Mouse (Mus musculus) mouse embryonic stem cell (cell line): ENCODE data around the gene Oas1d.
"Not testable (repeated sequence)": the region's sequence is repeated elsewhere in the genome, so short reads cannot be mapped to it uniquely, and the experiment has no call there.

Source experiments
- in situ Hi-C, 2 experiments: fragments of 300-500 bp; cut with MboI; formaldehyde crosslinking; loops; 1 replicate in 1 of 2; 3 replicates in 1 of 2; pipeline ENCODE4 v1.14.3; 2019 to 2020; ENCODE audit warnings: low sequenced_read_pairs in 2 of 2, low pct_unique_long_range_greater_than_20kb in 1 of 2, mixed read lengths in 1 of 2; ENCODE audit not compliant: unreplicated experiment in 1 of 2

Oas1d gene

DNA sequence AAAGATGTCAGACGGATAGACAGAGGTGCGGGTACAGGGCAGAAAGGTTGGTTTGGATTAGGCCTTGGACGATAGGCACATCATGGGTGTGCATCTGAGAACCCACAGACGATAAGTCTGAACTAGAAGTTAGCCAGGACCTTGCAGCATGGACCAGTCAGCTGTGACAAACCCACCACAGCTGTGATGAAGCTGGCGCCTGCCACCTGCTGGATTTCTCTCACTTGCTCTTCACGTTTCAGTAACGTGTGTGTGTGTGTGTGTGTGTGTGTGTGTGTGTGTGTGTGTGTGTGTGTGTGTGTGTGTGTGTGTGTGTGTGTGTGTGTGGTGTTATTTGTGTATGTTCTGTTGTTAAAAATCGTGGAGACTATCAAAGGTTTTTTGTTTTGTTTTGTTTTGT, at the start of gene Oas1d:
Gene Oas1d (plus strand): TSS at position 333 of the 400 bp plus-strand sequence.
- in situ Hi-C loops = not testable (repeated sequence)

DNA sequence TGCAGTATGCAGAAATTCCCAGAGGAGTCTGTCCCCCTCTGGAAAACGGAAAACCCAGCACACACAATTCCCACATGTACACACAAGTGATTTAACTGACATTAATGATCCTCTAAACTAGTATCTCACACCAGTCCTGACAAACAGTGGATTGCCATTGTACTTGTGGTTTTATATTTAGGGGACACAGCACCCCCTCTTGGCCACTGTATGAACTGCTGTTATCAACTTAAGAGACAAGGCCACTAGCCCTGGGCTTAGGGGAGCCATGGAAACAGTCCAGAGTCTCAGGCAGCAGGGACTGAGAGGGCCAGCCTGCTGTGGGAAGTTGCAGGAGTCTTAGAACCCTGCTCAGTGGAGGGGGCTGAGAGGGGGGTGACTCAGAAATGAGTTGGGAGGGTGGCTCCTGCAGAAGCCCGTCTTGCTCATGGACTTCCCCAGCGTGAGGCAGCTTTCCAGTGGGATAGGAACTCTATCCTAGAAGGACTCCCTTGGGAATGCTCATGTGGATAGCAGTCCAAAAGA, 48.9 kb upstream of the Oas1d start:
- in situ Hi-C loops = no loop called here

DNA sequence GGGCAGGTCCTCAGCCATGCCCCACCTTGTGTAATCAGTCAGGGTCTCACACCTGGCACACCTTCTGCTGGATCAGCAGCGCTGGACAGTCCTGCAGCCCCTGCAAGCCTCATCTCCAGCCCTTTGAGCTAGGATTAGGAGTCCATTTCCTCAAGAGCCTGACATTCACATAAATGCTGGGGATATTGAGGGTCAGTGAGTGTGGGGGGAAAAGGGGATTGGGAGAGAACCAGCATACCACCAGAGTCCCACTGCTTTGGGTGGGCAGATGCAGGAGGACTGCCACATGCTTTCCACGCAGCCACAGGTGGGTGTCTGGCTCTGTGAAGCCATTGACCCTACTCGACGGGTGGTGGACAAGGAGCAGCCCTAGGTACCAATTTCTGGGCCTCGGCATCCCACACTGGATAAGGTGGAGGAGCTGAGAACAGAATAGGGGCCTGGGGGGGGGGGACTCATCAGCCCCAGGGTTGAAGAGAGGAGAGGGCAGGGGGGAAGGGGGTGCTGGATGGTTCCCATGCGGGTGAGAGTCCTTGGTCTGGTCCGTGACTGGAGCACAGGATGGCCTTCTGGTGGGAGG, 44.8 kb upstream of the Oas1d start:
- in situ Hi-C loops = no loop called here

DNA sequence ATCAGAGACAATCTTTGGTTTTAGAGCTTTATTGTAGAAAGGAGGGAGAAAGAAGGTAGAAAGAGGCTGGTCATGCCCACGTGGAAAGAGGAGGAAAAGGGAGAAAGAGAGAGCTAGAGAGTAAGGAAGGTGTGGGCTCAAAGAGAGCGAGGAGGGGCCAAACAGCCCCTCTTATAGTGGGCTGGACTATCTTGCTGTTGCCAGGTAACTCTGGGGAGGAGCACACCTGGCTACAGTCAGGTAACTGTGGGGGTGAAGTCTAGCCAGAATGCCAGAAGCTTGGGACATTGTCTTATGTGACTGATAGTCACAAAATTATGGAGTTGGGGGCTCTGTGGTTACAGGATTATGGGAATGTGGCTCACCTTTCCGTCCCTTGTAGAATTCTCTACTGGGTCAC, 44.3 kb upstream of the Oas1d start:
- in situ Hi-C loops = no loop called here

DNA sequence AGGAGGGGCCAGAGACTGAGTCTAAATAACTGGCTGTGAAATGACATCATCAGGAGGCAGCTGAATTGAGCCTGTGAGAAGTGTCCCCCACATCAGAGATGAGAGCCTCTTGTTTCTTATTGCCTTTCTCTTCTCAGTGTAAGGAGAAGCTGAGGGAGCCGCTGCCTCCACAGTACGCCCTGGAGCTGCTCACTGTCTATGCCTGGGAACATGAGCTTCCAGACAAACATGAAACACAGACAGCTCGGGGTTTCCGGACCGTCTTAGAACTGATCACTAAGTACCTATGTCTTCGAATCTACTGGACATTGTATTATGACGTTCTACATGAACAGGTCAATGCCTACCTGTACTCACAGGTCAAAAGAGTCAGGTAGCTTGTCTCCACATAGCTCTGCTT, 43.6 kb upstream of the Oas1d start:
- in situ Hi-C loops = no loop called here

DNA sequence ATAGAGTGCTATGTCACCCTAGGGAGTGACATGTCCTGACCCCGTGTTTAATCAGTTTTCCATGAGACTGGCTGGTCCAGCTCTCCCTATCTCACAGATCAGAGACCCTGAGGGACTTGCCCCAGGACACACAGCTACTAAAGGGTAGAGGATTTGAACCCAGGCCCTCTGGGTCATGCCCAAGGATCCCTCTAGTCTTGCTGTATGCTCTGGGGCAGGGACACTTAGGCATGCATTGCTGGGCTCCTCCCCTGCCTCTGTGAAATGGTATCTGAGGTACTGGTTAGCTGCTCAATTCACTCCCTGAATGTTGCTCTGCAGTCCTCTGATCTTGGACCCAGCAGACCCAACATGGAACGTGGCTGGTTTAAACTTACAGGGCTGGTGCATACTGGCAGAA, 42.9 kb upstream of the Oas1d start:
- in situ Hi-C loops = no loop called here

DNA sequence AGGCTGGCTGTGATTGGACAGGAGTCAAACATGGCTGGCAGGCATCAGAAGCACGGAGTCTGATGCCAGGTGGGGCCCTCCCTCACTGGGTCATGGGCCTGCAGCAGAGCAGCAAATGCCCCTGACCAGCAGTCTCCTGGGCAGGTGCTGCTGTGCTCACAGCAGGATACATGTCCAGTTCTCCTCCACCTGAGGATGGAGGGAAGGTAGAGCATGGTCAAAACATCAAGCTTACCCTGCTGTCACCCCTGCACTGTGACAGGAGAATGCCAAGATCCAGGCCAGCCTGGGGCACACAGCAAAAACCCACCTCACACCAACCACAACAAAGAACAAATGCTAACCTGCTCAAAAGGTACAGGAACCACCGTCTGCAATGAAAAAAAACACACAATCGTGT, 37.5 kb upstream of the Oas1d start:
- in situ Hi-C loops = not testable (repeated sequence)

DNA sequence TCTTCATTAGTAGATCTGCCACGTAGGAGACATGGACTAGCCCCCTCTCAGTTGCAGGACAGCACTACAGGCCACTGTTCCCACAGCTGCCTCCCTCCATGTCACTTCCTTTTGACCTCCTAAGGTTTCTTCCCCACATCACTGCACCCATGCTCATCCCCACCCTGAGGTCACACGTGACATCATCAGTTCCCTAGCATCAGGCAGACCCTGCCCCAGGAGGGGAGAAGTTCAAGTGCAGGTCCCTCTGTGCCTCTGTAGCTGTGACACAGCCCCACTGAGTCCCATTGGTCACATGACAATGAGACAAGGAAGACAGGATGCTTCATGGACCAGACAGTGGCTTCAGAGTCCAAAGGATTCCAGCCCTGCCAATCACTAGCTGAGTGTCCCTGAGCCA, 36.9 kb upstream of the Oas1d start:
- in situ Hi-C loops = not testable (repeated sequence)

DNA sequence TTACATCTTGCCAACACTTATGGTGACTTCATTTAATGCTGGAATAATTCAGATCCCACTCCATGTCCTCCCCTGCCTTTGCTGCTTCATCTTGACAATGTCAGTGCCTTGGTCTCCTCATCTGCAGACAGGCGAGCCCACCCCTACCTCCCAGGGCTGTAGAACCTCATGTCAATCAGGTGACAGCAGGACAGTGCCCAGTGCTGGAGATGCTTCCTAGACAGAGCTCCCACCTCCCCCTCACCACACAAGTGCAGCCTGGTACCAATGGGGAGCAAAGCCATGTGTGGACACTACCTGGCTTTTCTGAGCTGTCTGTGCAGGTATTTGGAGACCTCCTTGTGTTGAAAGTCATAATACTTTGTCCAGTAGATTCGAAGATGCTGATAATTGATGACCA, 35.5 kb upstream of the Oas1d start:
- in situ Hi-C loops = not testable (repeated sequence)

DNA sequence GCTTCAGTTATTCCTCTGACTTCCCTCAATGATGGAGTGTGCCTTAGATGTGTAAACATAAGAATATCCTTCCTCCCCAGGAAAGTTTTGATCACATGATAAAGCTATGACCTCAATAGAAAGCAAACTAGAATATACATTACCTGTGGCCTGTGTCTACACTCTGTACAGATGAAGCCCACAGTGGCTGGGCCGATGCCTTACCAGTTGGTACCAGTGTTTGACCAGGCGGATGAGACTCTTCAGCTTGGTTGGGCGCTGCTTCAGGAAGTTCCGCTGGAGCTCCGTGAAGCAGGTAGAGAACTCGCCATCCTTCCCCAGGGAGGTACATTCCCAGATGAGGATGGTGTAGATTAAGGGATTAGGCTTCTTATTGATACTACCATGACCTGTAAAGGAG, 32.7 kb upstream of the Oas1d start:
- in situ Hi-C loops = not testable (repeated sequence)

DNA sequence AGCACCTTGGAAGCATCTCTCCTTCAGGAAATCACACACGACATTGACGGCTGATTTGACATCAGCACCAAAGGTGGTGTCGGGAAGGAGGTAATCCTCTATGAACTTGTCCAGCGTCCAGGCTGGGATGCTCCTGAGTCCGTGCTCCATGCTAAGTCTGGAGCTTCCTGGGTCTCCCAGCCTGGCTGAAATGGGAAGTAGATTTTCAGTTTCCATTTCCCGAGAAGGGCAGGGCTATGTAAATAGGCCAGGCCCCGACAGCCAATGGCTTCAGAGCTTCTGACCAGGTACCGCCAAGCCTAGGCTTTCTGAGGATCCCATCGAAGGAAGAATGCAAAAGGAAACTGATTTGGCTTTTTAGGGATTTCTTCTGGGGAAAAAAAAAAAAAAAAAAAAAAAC, 26.9 kb upstream of the Oas1d start, which contains the start of gene Oas1g:
Gene Oas1g (minus strand): TSS at position 201 of the 400 bp plus-strand sequence.
- in situ Hi-C loops = not testable (repeated sequence)

DNA sequence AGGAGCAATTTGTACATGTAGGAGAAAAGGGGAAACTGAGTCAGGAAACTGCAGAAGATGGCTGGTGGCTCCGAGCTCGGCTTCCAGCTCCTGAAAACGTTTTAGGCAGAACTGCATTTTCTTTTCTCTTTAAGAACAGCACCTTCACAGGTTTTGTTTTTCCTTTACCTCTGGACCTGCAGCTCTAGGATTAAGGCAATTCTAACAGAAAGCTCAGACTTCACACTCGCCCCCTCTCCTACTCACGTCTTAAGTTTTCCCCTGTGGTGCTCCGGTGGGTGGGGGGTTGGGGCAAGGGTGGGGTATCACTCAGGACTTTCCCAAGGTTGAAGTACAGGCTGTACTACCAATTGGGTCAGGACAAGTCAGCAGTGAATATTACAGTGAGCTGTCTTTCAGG, 26.5 kb upstream of the Oas1d start:
- in situ Hi-C loops = no loop called here

DNA sequence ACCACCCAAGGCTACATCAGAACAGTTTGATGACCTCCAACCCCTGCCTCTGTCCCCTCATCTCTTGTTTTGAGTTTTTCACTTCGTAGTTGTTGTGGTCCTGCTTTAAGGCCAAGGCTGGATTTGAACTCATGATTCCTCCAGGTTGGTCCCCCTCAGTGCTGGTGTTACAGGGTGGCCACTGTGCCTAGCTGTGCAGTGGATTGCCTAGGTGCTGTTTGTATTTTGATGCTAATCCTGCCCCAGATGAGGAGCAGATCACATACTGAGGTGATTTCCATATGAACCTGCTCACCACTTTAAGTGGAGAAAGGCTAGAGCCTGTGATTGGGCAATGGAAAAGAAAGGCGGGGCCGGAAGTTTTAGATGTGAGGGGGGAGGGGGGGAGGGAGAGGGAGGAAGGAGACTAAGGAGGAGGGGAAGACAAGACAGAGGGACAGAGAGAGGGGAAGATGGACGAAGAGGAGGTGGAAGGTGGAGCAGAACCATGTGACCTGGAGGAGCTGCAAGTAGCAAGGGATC, 26.0 kb upstream of the Oas1d start:
- in situ Hi-C loops = not testable (repeated sequence)

DNA sequence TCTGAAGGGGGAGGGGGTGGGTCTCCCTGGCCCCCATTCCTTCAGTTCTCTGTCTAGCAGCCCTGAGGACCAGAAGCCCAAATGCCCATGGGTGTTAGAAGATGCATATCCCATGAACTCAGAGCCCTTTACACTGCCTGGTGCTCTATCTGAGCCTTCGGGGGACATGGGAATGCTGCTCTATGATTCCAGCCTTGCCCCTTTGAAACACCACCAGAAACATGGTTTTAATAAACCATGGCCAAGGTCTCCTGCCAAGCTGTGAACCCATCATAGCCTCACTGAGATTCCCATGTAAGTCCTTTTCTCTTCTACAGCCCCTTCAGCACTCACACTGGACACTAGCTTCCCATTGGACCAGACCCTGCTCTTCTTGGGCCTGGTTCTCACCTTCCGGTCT, 24.3 kb upstream of the Oas1d start:
- in situ Hi-C loops = no loop called here

DNA sequence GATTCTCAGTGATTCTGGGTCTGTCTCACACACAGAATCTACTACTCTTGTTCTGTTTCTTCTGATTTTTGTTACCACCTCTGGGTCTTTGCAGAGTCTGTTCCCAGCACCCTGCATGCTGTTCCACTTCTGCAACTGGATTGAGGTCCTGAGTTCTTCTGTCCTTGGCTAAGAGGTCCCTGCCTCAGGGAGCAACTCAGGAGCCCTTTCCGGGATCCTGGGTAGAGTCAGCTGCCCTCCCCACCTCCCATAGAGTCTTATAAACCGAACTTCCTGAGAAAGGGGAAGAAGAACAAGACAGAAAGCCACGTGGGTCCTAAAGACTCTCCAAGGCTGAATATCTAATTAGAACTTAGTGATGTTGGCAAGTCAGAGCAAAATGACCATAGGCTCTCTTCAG, 23.3 kb upstream of the Oas1d start:
- in situ Hi-C loops = no loop called here

DNA sequence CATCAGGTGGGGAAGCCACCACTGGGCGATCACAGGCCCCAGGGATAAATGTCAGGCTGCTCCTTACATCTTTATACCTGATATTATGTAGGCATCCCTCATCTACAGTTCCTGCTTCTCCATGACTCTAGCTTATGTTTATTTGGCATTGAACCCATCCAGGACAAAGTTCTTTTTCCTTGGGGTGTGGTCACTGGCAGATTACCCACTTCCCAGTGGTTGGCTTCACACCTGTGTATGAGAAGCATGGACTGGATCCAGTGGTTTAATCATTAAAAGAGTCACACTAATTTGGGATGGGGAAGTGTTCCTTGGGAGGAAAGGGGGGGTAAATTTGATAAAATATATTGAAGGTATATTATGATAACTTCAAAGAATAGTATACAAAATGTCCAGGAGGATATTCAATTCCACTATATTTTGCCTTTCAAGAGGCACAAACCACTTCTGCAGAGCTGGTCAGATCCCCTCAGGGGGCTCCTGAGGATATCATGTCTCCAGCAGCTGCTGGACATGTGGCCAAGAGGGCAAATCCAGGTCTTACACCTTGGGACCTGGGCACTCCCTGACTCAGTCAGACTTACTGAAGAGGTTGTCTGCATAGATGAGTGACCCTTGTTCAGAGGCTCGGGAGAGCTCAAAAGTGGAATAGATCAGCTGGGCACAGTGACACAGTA, 22.6 kb upstream of the Oas1d start:
- in situ Hi-C loops = not testable (repeated sequence)

DNA sequence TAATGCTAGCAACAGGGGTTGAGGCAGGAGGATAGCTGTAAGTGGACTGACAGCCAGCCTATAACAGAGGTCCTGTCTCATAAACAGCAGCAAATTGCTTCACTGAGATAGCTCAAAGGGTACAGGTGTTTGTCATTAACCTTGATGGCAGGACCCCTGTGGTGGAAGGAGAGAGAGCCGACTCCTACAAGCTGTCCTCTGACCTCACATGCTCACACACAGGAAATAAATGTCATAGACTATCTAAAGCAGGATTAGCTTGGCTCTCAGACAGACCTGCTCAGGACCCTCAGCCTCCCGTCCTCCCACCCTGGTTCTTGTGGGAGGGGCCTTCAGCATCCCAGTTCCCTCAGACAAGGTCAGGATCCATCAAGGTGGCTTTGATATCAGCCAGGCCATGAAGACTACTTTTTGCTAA, 22.1 kb upstream of the Oas1d start:
- in situ Hi-C loops = no loop called here

DNA sequence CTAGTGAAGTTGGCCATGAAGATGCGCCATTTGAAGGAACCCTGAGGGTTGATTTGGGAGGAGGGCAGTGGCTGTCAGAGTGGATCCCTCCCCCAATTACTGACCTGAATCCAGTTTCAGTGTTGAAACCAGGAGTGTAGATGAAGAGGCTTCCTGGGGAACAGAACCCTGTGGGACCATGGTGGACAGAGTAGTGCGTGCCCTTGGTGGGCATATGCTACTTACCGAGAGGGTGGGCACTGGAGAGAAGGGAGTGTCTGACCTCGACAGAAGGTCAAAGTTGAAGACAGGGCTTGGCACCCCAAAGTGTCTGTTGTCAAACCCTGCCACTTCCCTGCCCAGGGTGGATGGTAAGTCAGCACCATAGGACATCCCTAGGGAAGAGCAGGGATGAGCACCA, 20.5 kb upstream of the Oas1d start:
- in situ Hi-C loops = not testable (repeated sequence)

DNA sequence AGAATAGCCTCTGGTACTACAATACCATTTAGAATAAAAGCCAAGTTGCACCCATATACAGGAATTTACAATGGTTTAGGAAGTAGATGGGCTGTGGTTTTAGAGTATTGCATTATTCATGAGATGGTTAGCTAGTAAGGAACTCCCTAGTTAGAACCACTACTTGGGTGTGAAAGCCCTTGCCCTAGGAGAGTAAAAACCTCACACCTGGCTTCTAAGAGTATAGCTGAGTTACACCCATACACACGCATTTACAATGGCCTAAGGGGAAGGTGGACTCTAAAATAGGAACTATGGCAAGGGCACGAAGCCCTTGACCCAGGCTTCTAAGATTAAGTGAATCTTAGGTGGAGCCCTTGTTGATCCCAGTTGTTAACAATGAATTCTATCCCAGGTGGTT, 19.6 kb upstream of the Oas1d start:
- in situ Hi-C loops = not testable (repeated sequence)
